ENCODE assay signal across 14 mouse cellular contexts in genomic region chr10:94521776-94522175, GRCm38 (mm10).
DNase-seq lines count a peak whose midpoint lies in the region; ATAC-seq and TF ChIP-seq lines count a peak whose summit lies in the region.
"Had no signal": no experiment of that assay in that cellular context is flagged by ENCODE, and none has a peak within 500 bp of the region (broad histone marks: within the 10 kb centered on the region; RNA-seq: fewer than 3 reads in every experiment).

No protein-coding gene starts in this region.

- no peak for TF ChIP-seq POLR2A in lung, adult 2 months (IDR thresholded peaks at IDR 0.05; ENCODE audit: borderline replicate concordance, extremely low read depth, low read depth, low read length)

- no peaks in the 10 kb centered on the region for H3K27me3 ChIP-seq in intestine, postnatal 0 days (replicated peaks; ENCODE audit: control insufficient read depth, insufficient read depth, low read length)
- H3K27me3 ChIP-seq in intestine, embryonic 15.5 days (replicated peaks), result no peaks in the 10 kb centered on the region
- no peaks in the 10 kb centered on the region; the same call in 1 of the 2 replicates for H3K27me3 ChIP-seq in embryonic facial prominence, embryonic 14.5 days (replicated peaks; ENCODE audit: control insufficient read depth, insufficient read depth, low read length)

- DNase-seq in adrenal gland, postnatal 14 days, result peak; percentile 32
- no peak for DNase-seq in adrenal gland, postnatal 25 days
- peak; percentile 50 for DNase-seq in embryonic facial prominence, embryonic 14.5 days (ENCODE audit: low spot score)
- peak; percentile 49 for DNase-seq in retina, postnatal 1 day
- DNase-seq in lung, adult 2 months, result no peak
- no peak for DNase-seq in urinary bladder, postnatal 14 days (ENCODE audit: low spot score)
- DNase-seq: kidney, postnatal 25 days; thymus, adult 2 months had no signal

- no peaks in the 10 kb centered on the region for H3K4me1 ChIP-seq in intestine, postnatal 0 days (replicated peaks; ENCODE audit: control insufficient read depth, insufficient read depth, low read length)
- H3K4me1 ChIP-seq in intestine, embryonic 15.5 days (replicated peaks), result peaks cover 13% of the 10 kb centered on the region
- H3K4me1 ChIP-seq in embryonic facial prominence, embryonic 14.5 days (ENCODE audit: control insufficient read depth, insufficient read depth, low read length), result peaks cover 36% of the 10 kb centered on the region
- H3K4me1 ChIP-seq in lung, adult 2 months (ENCODE audit: control insufficient read depth, insufficient read depth, low read length), result peaks cover 15% of the 10 kb centered on the region

- ATAC-seq in intestine, postnatal 0 days, result no peak
- no peak for ATAC-seq in intestine, embryonic 15.5 days
- ATAC-seq in embryonic facial prominence, embryonic 14.5 days (ENCODE audit: low read depth), result peak; percentile 34; the same call in 1 of the 2 replicates
- ATAC-seq: midbrain, embryonic 15.5 days had no signal

- no peaks in the 10 kb centered on the region for H3K9me3 ChIP-seq in intestine, postnatal 0 days (ENCODE audit: control insufficient read depth)
- H3K9me3 ChIP-seq in intestine, embryonic 15.5 days, result no peaks in the 10 kb centered on the region
- H3K9me3 ChIP-seq in embryonic facial prominence, embryonic 14.5 days (ENCODE audit: control insufficient read depth, low read length), result no peaks in the 10 kb centered on the region
- H3K9me3 ChIP-seq: embryonic facial prominence, embryonic 15.5 days; lung, embryonic 15.5 days; midbrain, embryonic 15.5 days had no signal

- H3K9ac ChIP-seq in intestine, postnatal 0 days (ENCODE audit: low read depth, low read length), result no peak overlapping the region
- H3K9ac ChIP-seq in intestine, embryonic 15.5 days, result no peak overlapping the region
- no peak overlapping the region for H3K9ac ChIP-seq in embryonic facial prominence, embryonic 14.5 days (ENCODE audit: low read depth, low read length)
- H3K9ac ChIP-seq: embryonic facial prominence, embryonic 15.5 days; lung, embryonic 15.5 days; midbrain, embryonic 15.5 days had no signal

- no peak overlapping the region for H3K4me3 ChIP-seq in intestine, postnatal 0 days (ENCODE audit: low read depth, low read length)
- H3K4me3 ChIP-seq in intestine, embryonic 15.5 days (replicated peaks), result no peak overlapping the region
- H3K4me3 ChIP-seq in embryonic facial prominence, embryonic 14.5 days (ENCODE audit: low read depth, low read length), result no peak overlapping the region
- H3K4me3 ChIP-seq in lung, adult 2 months (replicated peaks; ENCODE audit: extremely low read depth, low read depth, low read length), result no peak overlapping the region
- H3K4me3 ChIP-seq: embryonic facial prominence, embryonic 15.5 days; left cerebral cortex, adult 2 months; lung, embryonic 15.5 days; midbrain, embryonic 15.5 days had no signal

- WGBS in intestine, postnatal 0 days, result 53% methylated on average over 10 of the region's 10 CpGs
- 56% methylated on average over 10 of the region's 10 CpGs for WGBS in intestine, embryonic 15.5 days
- 35% methylated on average over 9 of the region's 10 CpGs for WGBS in embryonic facial prominence, embryonic 14.5 days
- 17% methylated on average over 9 of the region's 10 CpGs for WGBS in lung, adult 2 months

- no peak overlapping the region for H3K4me2 ChIP-seq in intestine, postnatal 0 days (replicated peaks; ENCODE audit: low read depth)
- no peak overlapping the region for H3K4me2 ChIP-seq in intestine, embryonic 15.5 days (replicated peaks)
- H3K4me2 ChIP-seq in embryonic facial prominence, embryonic 14.5 days (ENCODE audit: low read depth, low read length), result no peak overlapping the region
- H3K4me2 ChIP-seq: embryonic facial prominence, embryonic 15.5 days; lung, embryonic 15.5 days; midbrain, embryonic 15.5 days had no signal

- 0 out of 2 replicates have a peak, but pooled peaks have one; percentile 9 for TF ChIP-seq CTCF in intestine, postnatal 0 days (IDR thresholded peaks at IDR 0.05; ENCODE audit: low read depth)
- TF ChIP-seq CTCF in lung, adult 2 months (IDR thresholded peaks at IDR 0.05; ENCODE audit: insufficient read depth, low read length), result no peak

- H3K27ac ChIP-seq in intestine, postnatal 0 days (ENCODE audit: low read depth, low read length), result no peak overlapping the region
- no peak overlapping the region for H3K27ac ChIP-seq in intestine, embryonic 15.5 days
- no peak overlapping the region for H3K27ac ChIP-seq in embryonic facial prominence, embryonic 14.5 days (replicated peaks; ENCODE audit: low read depth, low read length)
- H3K27ac ChIP-seq: embryonic facial prominence, embryonic 15.5 days; left cerebral cortex, adult 2 months; lung, embryonic 15.5 days; midbrain, embryonic 15.5 days had no signal

- no peaks in the 10 kb centered on the region for H3K36me3 ChIP-seq in intestine, postnatal 0 days (ENCODE audit: control insufficient read depth, insufficient read depth)
- H3K36me3 ChIP-seq in intestine, embryonic 15.5 days, result no peaks in the 10 kb centered on the region
- H3K36me3 ChIP-seq in embryonic facial prominence, embryonic 14.5 days (ENCODE audit: control insufficient read depth, insufficient read depth, low read length), result no peaks in the 10 kb centered on the region
- H3K36me3 ChIP-seq: embryonic facial prominence, embryonic 15.5 days; lung, embryonic 15.5 days; midbrain, embryonic 15.5 days had no signal

Comparison
In these comparisons a context has a peak if more than half of its experiments do, and no peak if none do; other contexts are left out.
1. DNase-seq: peak in adrenal gland, postnatal 14 days (single experiment), embryonic facial prominence, embryonic 14.5 days (single experiment) and retina, postnatal 1 day (single experiment); none in adrenal gland, postnatal 25 days (single experiment), lung, adult 2 months (single experiment) and urinary bladder, postnatal 14 days (single experiment).